Mouse (Mus musculus): ENCODE data around the gene Olfr6. TPM values are rescaled to one million over a fixed set of nuclear protein-coding genes. Genes with fewer than 3 reads are reported as not detected.
"Not testable (repeated sequence)": the region's sequence is repeated elsewhere in the genome, so short reads cannot be mapped to it uniquely, and the experiment has no call there.

Olfr6 gene
- not detected in 2 replicates for polyA plus RNA-seq (2014; fragmentation: Nextera tagmentation; extraction: Ambion mirVana)

- Histone ChIP-seq H3K4me1 (ENCODE audit: control insufficient read depth, insufficient read depth, low read length) (no peaks in the 10 kb centered on the region), H3K9ac (ENCODE audit: low read depth, low read length) (no peak within 1 kb of the TSS), H3K27me3 (ENCODE audit: control insufficient read depth, insufficient read depth, low read length) (no peaks in the 10 kb centered on the region), H3K4me2 (no peak within 1 kb of the TSS), H3K36me3 (ENCODE audit: control insufficient read depth, insufficient read depth, low read length) (no peaks in the 10 kb centered on the region), H3K9me3 (replicated peaks; ENCODE audit: control insufficient read depth, low read length) (no peaks in the 10 kb centered on the region), H3K4me3 (ENCODE audit: low read depth, low read length) (no peak within 1 kb of the TSS), H3K27ac (ENCODE audit: low read depth, low read length) (no peak within 1 kb of the TSS)
- WGBS (ENCODE audit: insufficient replicate concordance) = 69% methylated on average over 1 of the region's 1 CpGs
- ATAC-seq (replicated peaks; ENCODE audit: insufficient number of reproducible peaks, low FRiP score, low TSS enrichment) = no peak
Observed at GRCm38 (mm10) chr7:106963837-106964236, at the start of gene Olfr6. Olfr6 (minus strand) TSS chr7:106963937.

- Histone ChIP-seq H3K9me3 (replicated peaks; ENCODE audit: control insufficient read depth, low read length) (0 out of 2 replicates have a peak, but pooled peaks cover 1% of the 10 kb centered on the region), H3K4me1 (ENCODE audit: control insufficient read depth, insufficient read depth, low read length) (no peaks in the 10 kb centered on the region), H3K9ac (ENCODE audit: low read depth, low read length) (no peak within 1 kb of the TSS), H3K27ac (ENCODE audit: low read depth, low read length) (no peak within 1 kb of the TSS), H3K4me2 (no peak within 1 kb of the TSS), H3K4me3 (ENCODE audit: low read depth, low read length) (no peak within 1 kb of the TSS), H3K27me3 (ENCODE audit: control insufficient read depth, insufficient read depth, low read length) (no peaks in the 10 kb centered on the region), H3K36me3 (ENCODE audit: control insufficient read depth, insufficient read depth, low read length) (no peaks in the 10 kb centered on the region)
- ATAC-seq (replicated peaks; ENCODE audit: insufficient number of reproducible peaks, low FRiP score, low TSS enrichment) = no peak
- 52% methylated on average over 1 of the region's 1 CpGs for WGBS (ENCODE audit: insufficient replicate concordance)
Observed at GRCm38 (mm10) chr7:107005972-107006371, 42.2 kb upstream of the Olfr6 start, which contains the start of gene Olfr2. Olfr2 (minus strand) TSS chr7:107006072.

DNA sequence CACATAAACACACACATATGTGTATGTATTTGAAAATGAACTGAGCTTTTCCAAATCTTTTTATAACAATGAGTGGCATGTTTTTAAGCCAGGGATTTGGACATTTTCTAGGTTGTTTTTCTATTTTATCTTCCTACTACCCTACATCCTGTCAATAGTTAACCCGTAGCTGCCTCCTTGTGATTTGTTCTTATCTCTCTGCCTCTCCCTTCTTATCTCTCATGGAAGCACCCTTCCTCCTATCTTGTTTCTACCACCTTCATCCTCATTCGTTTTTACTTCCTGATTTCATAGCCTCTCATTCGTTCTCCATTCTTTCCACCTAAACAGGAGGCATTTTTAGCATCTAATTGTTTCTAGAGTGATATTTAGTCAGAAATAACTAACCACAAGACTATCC is 40.4 kb upstream of the Olfr6 start:
- Histone ChIP-seq H3K27me3 (ENCODE audit: control insufficient read depth, insufficient read depth, low read length) (no peaks in the 10 kb centered on the region), H3K4me3 (ENCODE audit: low read depth, low read length) (no peak overlapping the region), H3K4me2 (no peak overlapping the region), H3K4me1 (ENCODE audit: control insufficient read depth, insufficient read depth, low read length) (no peaks in the 10 kb centered on the region), H3K9ac (ENCODE audit: low read depth, low read length) (no peak overlapping the region), H3K9me3 (replicated peaks; ENCODE audit: control insufficient read depth, low read length) (0 out of 2 replicates have a peak, but pooled peaks cover 2% of the 10 kb centered on the region), H3K36me3 (ENCODE audit: control insufficient read depth, insufficient read depth, low read length) (no peaks in the 10 kb centered on the region), H3K27ac (ENCODE audit: low read depth, low read length) (no peak overlapping the region)
- no peak for ATAC-seq (replicated peaks; ENCODE audit: insufficient number of reproducible peaks, low FRiP score, low TSS enrichment)
- 17% methylated on average over 3 of the region's 3 CpGs for WGBS (ENCODE audit: insufficient replicate concordance)

- ATAC-seq (replicated peaks; ENCODE audit: insufficient number of reproducible peaks, low FRiP score, low TSS enrichment) = no peak
- 83% methylated on average over 7 of the region's 7 CpGs for WGBS (ENCODE audit: insufficient replicate concordance)
Observed at GRCm38 (mm10) chr7:107000798-107001197, 37.1 kb upstream of the Olfr6 start.

GRCm38 (mm10) chr7:106985236-106985635 is 21.5 kb upstream of the Olfr6 start:
- H3K9me3 ChIP-seq (replicated peaks; ENCODE audit: control insufficient read depth, low read length) = no peaks in the 10 kb centered on the region
- 78% methylated on average over 3 of the region's 3 CpGs for WGBS (ENCODE audit: insufficient replicate concordance)
- H3K27ac ChIP-seq (ENCODE audit: low read depth, low read length) = no peak overlapping the region
- no peaks in the 10 kb centered on the region for H3K27me3 ChIP-seq (ENCODE audit: control insufficient read depth, insufficient read depth, low read length)
- H3K4me3 ChIP-seq (ENCODE audit: low read depth, low read length) = no peak overlapping the region
- no peaks in the 10 kb centered on the region for H3K36me3 ChIP-seq (ENCODE audit: control insufficient read depth, insufficient read depth, low read length)
- H3K4me2 ChIP-seq = no peak overlapping the region
- ATAC-seq (replicated peaks; ENCODE audit: insufficient number of reproducible peaks, low FRiP score, low TSS enrichment) = no peak
- no peaks in the 10 kb centered on the region for H3K4me1 ChIP-seq (ENCODE audit: control insufficient read depth, insufficient read depth, low read length)
- H3K9ac ChIP-seq (ENCODE audit: low read depth, low read length) = no peak overlapping the region

More at GRCm38 (mm10) chr7:107000798-107001197, 37.1 kb upstream of the Olfr6 start:
- Histone ChIP-seq H3K27ac (ENCODE audit: low read depth, low read length) (no peak overlapping the region), H3K36me3 (ENCODE audit: control insufficient read depth, insufficient read depth, low read length) (no peaks in the 10 kb centered on the region), H3K9ac (ENCODE audit: low read depth, low read length) (no peak overlapping the region), H3K9me3 (replicated peaks; ENCODE audit: control insufficient read depth, low read length) (0 out of 2 replicates have a peak, but pooled peaks cover 2% of the 10 kb centered on the region), H3K4me2 (no peak overlapping the region), H3K4me3 (ENCODE audit: low read depth, low read length) (no peak overlapping the region), H3K4me1 (ENCODE audit: control insufficient read depth, insufficient read depth, low read length) (no peaks in the 10 kb centered on the region), H3K27me3 (ENCODE audit: control insufficient read depth, insufficient read depth, low read length) (no peaks in the 10 kb centered on the region)

DNA sequence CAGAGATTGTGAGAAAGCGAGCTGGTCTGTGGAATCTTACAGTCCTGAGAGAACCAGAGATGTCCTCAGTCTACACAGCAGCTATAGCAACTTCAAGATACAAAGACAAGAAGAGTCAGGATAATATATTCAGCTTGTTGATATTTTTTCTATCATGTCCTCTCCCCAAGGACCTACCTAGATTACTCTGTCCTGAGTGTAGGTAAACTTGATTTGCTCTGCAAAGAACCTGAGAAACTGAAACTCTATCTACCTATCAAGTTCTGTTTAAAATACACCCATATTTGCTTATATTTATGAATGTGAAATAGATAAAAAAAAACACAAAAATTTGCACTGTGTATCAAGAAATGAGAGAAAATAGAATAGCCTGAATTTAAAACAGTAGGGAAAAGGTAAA is 11.6 kb upstream of the Olfr6 start, which contains the start of gene Olfr711:
Gene Olfr711, minus strand, starts transcription at position 101 of the 400 bp plus-strand sequence.
- WGBS (ENCODE audit: insufficient replicate concordance) = 49% methylated on average over 1 of the region's 1 CpGs
- Histone ChIP-seq H3K27ac (ENCODE audit: low read depth, low read length) (no peak within 1 kb of the TSS), H3K9me3 (replicated peaks; ENCODE audit: control insufficient read depth, low read length) (no peaks in the 10 kb centered on the region), H3K9ac (ENCODE audit: low read depth, low read length) (no peak within 1 kb of the TSS), H3K4me3 (ENCODE audit: low read depth, low read length) (no peak within 1 kb of the TSS), H3K27me3 (ENCODE audit: control insufficient read depth, insufficient read depth, low read length) (no peaks in the 10 kb centered on the region), H3K36me3 (ENCODE audit: control insufficient read depth, insufficient read depth, low read length) (no peaks in the 10 kb centered on the region), H3K4me1 (ENCODE audit: control insufficient read depth, insufficient read depth, low read length) (no peaks in the 10 kb centered on the region), H3K4me2 (no peak within 1 kb of the TSS)
- no peak for ATAC-seq (replicated peaks; ENCODE audit: insufficient number of reproducible peaks, low FRiP score, low TSS enrichment)

DNA sequence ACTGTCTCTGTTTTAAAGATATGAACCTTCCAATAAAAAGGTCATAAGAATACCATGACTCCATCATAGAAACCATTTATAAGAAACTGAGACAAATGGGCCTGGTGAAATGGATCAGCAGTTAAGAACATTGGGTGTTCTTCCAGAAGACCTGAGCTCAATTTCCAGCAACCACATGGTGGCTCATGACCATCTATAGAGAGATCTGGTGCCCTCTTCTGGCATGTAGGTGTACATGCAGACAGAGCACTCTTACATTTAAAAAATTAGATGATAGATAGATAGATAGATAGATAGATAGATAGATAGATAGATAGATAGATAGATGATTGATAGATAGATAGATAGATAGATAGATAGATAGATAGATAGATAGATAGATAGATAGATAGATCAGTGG is 3.8 kb upstream of the Olfr6 start:
- not testable (repeated sequence) for H3K27me3 ChIP-seq (ENCODE audit: control insufficient read depth, insufficient read depth, low read length); H3K4me3 ChIP-seq (ENCODE audit: low read depth, low read length); H3K27ac ChIP-seq (ENCODE audit: low read depth, low read length); H3K9ac ChIP-seq (ENCODE audit: low read depth, low read length); ATAC-seq (replicated peaks; ENCODE audit: insufficient number of reproducible peaks, low FRiP score, low TSS enrichment); H3K9me3 ChIP-seq (replicated peaks; ENCODE audit: control insufficient read depth, low read length); H3K36me3 ChIP-seq (ENCODE audit: control insufficient read depth, insufficient read depth, low read length); H3K4me2 ChIP-seq; H3K4me1 ChIP-seq (ENCODE audit: control insufficient read depth, insufficient read depth, low read length)

DNA sequence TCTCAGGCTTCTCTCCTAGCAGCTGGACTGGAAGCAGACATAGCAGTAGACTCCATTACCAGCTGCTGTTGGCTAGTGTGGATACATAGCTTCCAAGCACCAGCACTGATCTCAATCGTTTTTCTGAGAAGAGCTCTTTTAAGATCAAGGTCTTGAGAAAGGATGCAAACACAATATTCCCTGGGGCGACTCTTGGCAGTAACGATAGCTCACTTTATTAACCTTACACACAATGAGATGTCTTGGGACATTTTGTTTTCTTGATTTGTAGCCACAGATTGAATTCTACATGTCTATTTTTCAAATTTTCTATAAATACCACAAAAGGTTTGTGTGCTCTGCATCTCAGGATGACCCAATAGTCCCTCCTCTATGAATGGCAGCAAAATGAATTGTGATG is 15.5 kb downstream of the Olfr6 start, which contains the start of gene Olfr710:
Gene Olfr710, minus strand, starts transcription at position 101 of the 400 bp plus-strand sequence.
- no peak within 1 kb of the TSS for H3K4me2 ChIP-seq
- H3K27ac ChIP-seq (ENCODE audit: low read depth, low read length) = no peak within 1 kb of the TSS
- H3K4me1 ChIP-seq (ENCODE audit: control insufficient read depth, insufficient read depth, low read length) = no peaks in the 10 kb centered on the region
- no peak within 1 kb of the TSS for H3K4me3 ChIP-seq (ENCODE audit: low read depth, low read length)
- H3K36me3 ChIP-seq (ENCODE audit: control insufficient read depth, insufficient read depth, low read length) = no peaks in the 10 kb centered on the region
- H3K27me3 ChIP-seq (ENCODE audit: control insufficient read depth, insufficient read depth, low read length) = no peaks in the 10 kb centered on the region
- no peak within 1 kb of the TSS for H3K9ac ChIP-seq (ENCODE audit: low read depth, low read length)
- 76% methylated on average over 3 of the region's 3 CpGs for WGBS (ENCODE audit: insufficient replicate concordance)
- no peak for ATAC-seq (replicated peaks; ENCODE audit: insufficient number of reproducible peaks, low FRiP score, low TSS enrichment)
- H3K9me3 ChIP-seq (replicated peaks; ENCODE audit: control insufficient read depth, low read length) = no peaks in the 10 kb centered on the region

DNA sequence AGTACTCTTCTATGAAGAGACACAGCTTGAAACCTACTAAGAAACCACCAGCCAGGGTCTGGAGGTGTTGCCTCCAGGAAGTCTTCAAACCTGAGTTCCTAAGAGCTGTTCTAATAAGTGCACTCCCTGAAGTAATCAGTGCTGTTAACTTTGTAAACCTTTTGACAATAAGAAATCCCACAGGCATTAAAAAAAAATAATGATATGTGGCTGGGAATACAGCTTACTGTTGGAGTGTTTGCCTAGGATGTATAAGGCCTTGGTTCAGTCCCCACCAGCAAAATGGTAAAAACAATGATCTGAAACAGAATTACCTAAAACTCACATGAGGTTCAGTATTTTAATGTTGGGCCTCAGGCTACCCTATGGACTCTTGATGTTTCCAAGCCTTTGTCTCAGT is 31.6 kb downstream of the Olfr6 start, which contains the start of gene Olfr709-ps1:
Gene Olfr709-ps1, minus strand, starts transcription at position 101 of the 400 bp plus-strand sequence.
- ATAC-seq (replicated peaks; ENCODE audit: insufficient number of reproducible peaks, low FRiP score, low TSS enrichment) = no peak
- Histone ChIP-seq H3K4me2 (no peak within 1 kb of the TSS), H3K27ac (ENCODE audit: low read depth, low read length) (no peak within 1 kb of the TSS), H3K4me3 (ENCODE audit: low read depth, low read length) (no peak within 1 kb of the TSS), H3K9ac (ENCODE audit: low read depth, low read length) (no peak within 1 kb of the TSS), H3K36me3 (ENCODE audit: control insufficient read depth, insufficient read depth, low read length) (no peaks in the 10 kb centered on the region), H3K4me1 (ENCODE audit: control insufficient read depth, insufficient read depth, low read length) (no peaks in the 10 kb centered on the region), H3K27me3 (ENCODE audit: control insufficient read depth, insufficient read depth, low read length) (no peaks in the 10 kb centered on the region), H3K9me3 (replicated peaks; ENCODE audit: control insufficient read depth, low read length) (no peaks in the 10 kb centered on the region)

Data from heart, embryonic 11.5 days (tissue).